Mouse (Mus musculus): ENCODE measurements around the gene Tmem214.

- TF ChIP-seq CTCF (IDR thresholded peaks at IDR 0.05; ENCODE audit: insufficient read depth, low read length) (no peak), POLR2A (IDR thresholded peaks at IDR 0.05; ENCODE audit: borderline replicate concordance, extremely low read depth, low read depth, low read length) (no peak)
These were observed 44.3 kb downstream of the Tmem214 start for GRCm38 (mm10) chr5:30912156-30912555.

All from lung, adult 2 months (tissue).